Mouse (Mus musculus): ENCODE data around the gene Laptm5. TPM values are rescaled to one million over a fixed set of nuclear protein-coding genes. Genes with fewer than 3 reads are reported as not detected.

Laptm5 gene
- polyA plus RNA-seq, 1 experiment from 2014 or later = 27.7 TPM

- no peak overlapping the region for H3K4me2 ChIP-seq (replicated peaks; ENCODE audit: low read depth)
- no peaks in the 10 kb centered on the region for H3K27me3 ChIP-seq (replicated peaks; ENCODE audit: control insufficient read depth, insufficient read depth, low read length)
- no peak for ATAC-seq
- no peak overlapping the region for H3K4me3 ChIP-seq (ENCODE audit: low read depth, low read length)
- no peak overlapping the region for H3K9ac ChIP-seq (ENCODE audit: low read depth, low read length)
- H3K4me1 ChIP-seq (replicated peaks; ENCODE audit: control insufficient read depth, insufficient read depth, low read length) = no peaks in the 10 kb centered on the region
- no peaks in the 10 kb centered on the region for H3K36me3 ChIP-seq (ENCODE audit: control insufficient read depth, insufficient read depth)
- H3K27ac ChIP-seq (ENCODE audit: low read depth, low read length) = no peak overlapping the region
- 50% methylated on average over 13 of the region's 13 CpGs for WGBS
- no peaks in the 10 kb centered on the region for H3K9me3 ChIP-seq (ENCODE audit: control insufficient read depth)
- no peak for TF ChIP-seq CTCF (IDR thresholded peaks at IDR 0.05; ENCODE audit: low read depth)
Measured at GRCm38 (mm10) chr4:130883820-130884533, 28.9 kb upstream of the Laptm5 start.

- no peak for ATAC-seq
- Histone ChIP-seq H3K36me3 (ENCODE audit: control insufficient read depth, insufficient read depth) (no peaks in the 10 kb centered on the region), H3K4me2 (replicated peaks; ENCODE audit: low read depth) (no peak overlapping the region), H3K27ac (ENCODE audit: low read depth, low read length) (no peak overlapping the region), H3K9me3 (ENCODE audit: control insufficient read depth) (no peaks in the 10 kb centered on the region), H3K9ac (ENCODE audit: low read depth, low read length) (no peak overlapping the region), H3K4me1 (replicated peaks; ENCODE audit: control insufficient read depth, insufficient read depth, low read length) (no peaks in the 10 kb centered on the region), H3K27me3 (replicated peaks; ENCODE audit: control insufficient read depth, insufficient read depth, low read length) (no peaks in the 10 kb centered on the region), H3K4me3 (ENCODE audit: low read depth, low read length) (no peak overlapping the region)
- no peak for TF ChIP-seq CTCF (IDR thresholded peaks at IDR 0.05; ENCODE audit: low read depth)
- WGBS = 53% methylated on average over 11 of the region's 11 CpGs
Measured at GRCm38 (mm10) chr4:130887148-130887745, 25.7 kb upstream of the Laptm5 start.

- WGBS = 55% methylated on average over 10 of the region's 11 CpGs
- no peak overlapping the region for H3K4me3 ChIP-seq (ENCODE audit: low read depth, low read length)
- no peak overlapping the region for H3K27ac ChIP-seq (ENCODE audit: low read depth, low read length)
- no peak overlapping the region for H3K4me2 ChIP-seq (replicated peaks; ENCODE audit: low read depth)
- H3K9me3 ChIP-seq (ENCODE audit: control insufficient read depth) = no peaks in the 10 kb centered on the region
- H3K9ac ChIP-seq (ENCODE audit: low read depth, low read length) = no peak overlapping the region
- H3K36me3 ChIP-seq (ENCODE audit: control insufficient read depth, insufficient read depth) = no peaks in the 10 kb centered on the region
- no peak for ATAC-seq
- no peaks in the 10 kb centered on the region for H3K27me3 ChIP-seq (replicated peaks; ENCODE audit: control insufficient read depth, insufficient read depth, low read length)
- TF ChIP-seq CTCF (IDR thresholded peaks at IDR 0.05; ENCODE audit: low read depth) = no peak
- no peaks in the 10 kb centered on the region for H3K4me1 ChIP-seq (replicated peaks; ENCODE audit: control insufficient read depth, insufficient read depth, low read length)
Measured at GRCm38 (mm10) chr4:130889777-130890510, 23.0 kb upstream of the Laptm5 start.

- no peaks in the 10 kb centered on the region for H3K4me1 ChIP-seq (replicated peaks; ENCODE audit: control insufficient read depth, insufficient read depth, low read length)
- H3K36me3 ChIP-seq (ENCODE audit: control insufficient read depth, insufficient read depth) = no peaks in the 10 kb centered on the region
- no peak overlapping the region for H3K27ac ChIP-seq (ENCODE audit: low read depth, low read length)
- no peaks in the 10 kb centered on the region for H3K9me3 ChIP-seq (ENCODE audit: control insufficient read depth)
- H3K9ac ChIP-seq (ENCODE audit: low read depth, low read length) = no peak overlapping the region
- no peak overlapping the region for H3K4me3 ChIP-seq (ENCODE audit: low read depth, low read length)
- no peak for TF ChIP-seq CTCF (IDR thresholded peaks at IDR 0.05; ENCODE audit: low read depth)
- ATAC-seq = no peak
- H3K27me3 ChIP-seq (replicated peaks; ENCODE audit: control insufficient read depth, insufficient read depth, low read length) = no peaks in the 10 kb centered on the region
- no peak overlapping the region for H3K4me2 ChIP-seq (replicated peaks; ENCODE audit: low read depth)
Measured at GRCm38 (mm10) chr4:130890511-130890840, 22.4 kb upstream of the Laptm5 start.

- H3K4me1 ChIP-seq (replicated peaks; ENCODE audit: control insufficient read depth, insufficient read depth, low read length) = no peaks in the 10 kb centered on the region
- TF ChIP-seq CTCF (IDR thresholded peaks at IDR 0.05; ENCODE audit: low read depth) = peak; percentile 89
- no peak overlapping the region for H3K4me3 ChIP-seq (ENCODE audit: low read depth, low read length)
- no peak overlapping the region for H3K4me2 ChIP-seq (replicated peaks; ENCODE audit: low read depth)
- no peaks in the 10 kb centered on the region for H3K27me3 ChIP-seq (replicated peaks; ENCODE audit: control insufficient read depth, insufficient read depth, low read length)
- 36% methylated on average over 17 of the region's 17 CpGs for whole genome bisulfite sequencing
- H3K9me3 ChIP-seq (ENCODE audit: control insufficient read depth) = no peaks in the 10 kb centered on the region
- no peak overlapping the region for H3K27ac ChIP-seq (ENCODE audit: low read depth, low read length)
- ATAC-seq = no peak
- no peaks in the 10 kb centered on the region for H3K36me3 ChIP-seq (ENCODE audit: control insufficient read depth, insufficient read depth)
- no peak overlapping the region for H3K9ac ChIP-seq (ENCODE audit: low read depth, low read length)
Measured at GRCm38 (mm10) chr4:130892001-130892587, 20.8 kb upstream of the Laptm5 start.

GRCm38 (mm10) chr4:130893688-130894087 is 19.2 kb upstream of the Laptm5 start:
- Histone ChIP-seq H3K27ac (ENCODE audit: low read depth, low read length) (no peak overlapping the region), H3K9ac (ENCODE audit: low read depth, low read length) (no peak overlapping the region), H3K36me3 (ENCODE audit: control insufficient read depth, insufficient read depth) (no peaks in the 10 kb centered on the region), H3K27me3 (replicated peaks; ENCODE audit: control insufficient read depth, insufficient read depth, low read length) (no peaks in the 10 kb centered on the region), H3K4me1 (replicated peaks; ENCODE audit: control insufficient read depth, insufficient read depth, low read length) (no peaks in the 10 kb centered on the region), H3K4me3 (ENCODE audit: low read depth, low read length) (no peak overlapping the region), H3K9me3 (ENCODE audit: control insufficient read depth) (no peaks in the 10 kb centered on the region), H3K4me2 (replicated peaks; ENCODE audit: low read depth) (no peak overlapping the region)
- TF ChIP-seq CTCF (IDR thresholded peaks at IDR 0.05; ENCODE audit: low read depth) = peak; percentile 12; the same call in 1 of the 2 replicates
- 67% methylated on average over 5 of the region's 5 CpGs for WGBS
- ATAC-seq = no peak

Data from intestine, postnatal 0 days (tissue).